Mouse (Mus musculus): ENCODE results near the gene Fam92b. TPM values are rescaled to one million over a fixed set of nuclear protein-coding genes. Genes with fewer than 3 reads are reported as not detected.

Fam92b gene
- polyA plus RNA-seq, 1 experiment from 2014 or later, result 0.31 TPM

DNA sequence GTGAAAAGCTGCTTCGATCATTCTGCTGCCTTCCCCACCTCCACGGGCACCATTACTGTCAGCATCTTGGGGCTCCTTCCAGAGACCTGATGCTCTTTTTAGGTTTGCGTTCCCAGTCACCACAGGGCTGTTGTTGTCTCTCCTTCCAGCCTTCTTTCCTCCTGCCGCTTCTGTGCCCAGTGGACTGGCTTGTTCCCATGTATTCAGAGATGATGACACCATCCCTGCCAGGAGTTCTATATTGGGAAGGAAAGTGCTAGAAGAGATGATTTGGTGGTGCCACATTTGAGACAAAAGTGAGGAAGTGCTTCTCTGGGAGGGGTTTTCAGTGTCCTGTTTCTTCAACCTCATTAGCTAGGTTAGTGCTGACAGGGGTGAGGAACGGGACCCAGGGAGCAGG, 58.4 kb downstream of the Fam92b start:
- no peak for DNase-seq (ENCODE audit: low spot score)
- Histone ChIP-seq H3K27me3 (ENCODE audit: insufficient read depth, poor library complexity, severe bottlenecking) (peaks cover 35% of the 10 kb centered on the region), H3K4me1 (peaks cover 69% of the 10 kb centered on the region), H3K4me3 (no peak overlapping the region), H3K9me3 (no peaks in the 10 kb centered on the region), H3K36me3 (peaks cover 8% of the 10 kb centered on the region; the same call in 1 of the 2 replicates), H3K27ac (peak overlapping the region; percentile 89; the same call in 1 of the 2 replicates)
- WGBS, result 82% methylated on average over 5 of the region's 5 CpGs

DNA sequence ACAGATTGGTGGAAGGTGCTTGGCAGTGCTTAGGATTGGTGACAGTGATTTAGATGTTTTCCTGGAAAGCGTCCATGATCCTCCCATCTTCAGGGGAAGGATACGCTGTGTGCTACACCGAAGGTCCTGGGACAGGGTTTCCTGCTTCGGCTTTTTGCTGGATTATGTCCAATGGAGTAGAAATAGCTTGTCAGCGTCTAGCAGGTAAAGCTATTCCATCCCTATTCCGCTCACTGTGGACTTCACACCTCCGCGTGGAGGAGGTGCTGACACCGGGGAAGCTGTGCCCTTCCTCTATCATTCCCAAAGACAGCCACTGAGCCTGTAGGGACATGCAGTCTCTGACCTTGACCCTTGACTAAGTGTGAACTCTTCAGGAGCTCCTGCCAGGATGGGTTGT, 59.1 kb downstream of the Fam92b start:
- Histone ChIP-seq H3K9me3 (no peaks in the 10 kb centered on the region), H3K4me3 (no peak overlapping the region), H3K27me3 (ENCODE audit: insufficient read depth, poor library complexity, severe bottlenecking) (peaks cover 35% of the 10 kb centered on the region), H3K4me1 (peaks cover 65% of the 10 kb centered on the region), H3K27ac (no peak overlapping the region), H3K36me3 (peaks cover 8% of the 10 kb centered on the region; the same call in 1 of the 2 replicates)
- 71% methylated on average over 9 of the region's 9 CpGs for WGBS
- no peak for DNase-seq (ENCODE audit: low spot score)

DNA sequence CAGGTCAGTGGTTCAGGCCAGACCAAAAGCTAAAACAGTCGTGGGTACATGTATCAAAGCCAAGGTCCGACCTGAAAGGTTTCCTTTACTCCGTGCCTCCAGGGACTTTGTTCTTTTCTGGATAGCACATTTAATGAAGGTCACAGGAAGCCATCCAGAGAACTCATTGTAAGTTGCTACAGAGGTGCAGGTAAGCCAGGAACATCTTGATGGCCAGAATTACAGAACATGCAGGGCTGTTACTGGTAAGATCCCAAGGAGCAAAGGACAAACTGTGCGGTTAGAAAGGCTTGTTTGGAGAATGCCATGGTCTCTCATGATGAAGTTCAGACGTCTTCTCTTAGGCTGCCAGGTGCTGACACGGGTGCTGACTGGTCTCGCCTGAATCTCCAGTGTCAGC, 60.7 kb downstream of the Fam92b start:
- Histone ChIP-seq H3K9me3 (no peaks in the 10 kb centered on the region), H3K27me3 (ENCODE audit: insufficient read depth, poor library complexity, severe bottlenecking) (peaks cover 35% of the 10 kb centered on the region)
- WGBS, result 65% methylated on average over 7 of the region's 7 CpGs

More for the DNA sequence above, 60.7 kb downstream of the Fam92b start:
- peaks cover 62% of the 10 kb centered on the region for H3K4me1 ChIP-seq
- peaks cover 8% of the 10 kb centered on the region; the same call in 1 of the 2 replicates for H3K36me3 ChIP-seq
- no peak overlapping the region for H3K4me3 ChIP-seq
- H3K27ac ChIP-seq, result no peak overlapping the region
- DNase-seq (ENCODE audit: low spot score), result no peak

Other genes with a start within 250 kb of the Fam92b start
- gene Crispld2, start 185.0 kb downstream of the Fam92b start, polyA plus RNA-seq (2016; fragmentation: Nextera tagmentation; extraction: Ambion mirVana), result 3.2 and 9.7 TPM in 2 replicates
- 35.5 and 37.3 TPM in 2 replicates for gene Zdhhc7, start 76.0 kb downstream of the Fam92b start, polyA plus RNA-seq (2016; fragmentation: Nextera tagmentation; extraction: Ambion mirVana)
- gene 6430548M08Rik, start 63.3 kb downstream of the Fam92b start, polyA plus RNA-seq (2016; fragmentation: Nextera tagmentation; extraction: Ambion mirVana), result 8.2 and 11.9 TPM in 2 replicates
- gene Gse1, start 51.0 kb upstream of the Fam92b start, polyA plus RNA-seq (2016; fragmentation: Nextera tagmentation; extraction: Ambion mirVana), result 12.2 and 13.7 TPM in 2 replicates